Mouse (Mus musculus) limb, embryonic 13.5 days (tissue): ENCODE results near the gene Rflna. TPM values are rescaled to one million over a fixed set of nuclear protein-coding genes. Genes with fewer than 3 reads are reported as not detected.

ENCODE experiments used
- ATAC-seq: fragments of 200-750 bp; cut with Nextera tagmentation; 2 replicates; pipeline ENCODE4 v1.8.0; 2017; ENCODE audit warnings: low read depth, moderate number of reproducible peaks, moderate TSS enrichment; ENCODE audit not compliant: low FRiP score
- H3K27ac ChIP-seq: fragments of 300-500 bp; sonication (generic); 2 replicates; pipeline ENCODE4 v1.5.1; 2015; ENCODE audit warnings: inconsistent platforms, mild to moderate bottlenecking, moderate library complexity
- H3K27me3 ChIP-seq: fragments of 300-500 bp; sonication (generic); 2 replicates; pipeline ENCODE4 v1.6.1; 2015; ENCODE audit warnings: mild to moderate bottlenecking, inconsistent platforms
- H3K36me3 ChIP-seq: fragments of 300-500 bp; sonication (generic); 2 replicates; pipeline ENCODE4 v1.6.1; 2015; ENCODE audit warnings: inconsistent platforms, mild to moderate bottlenecking, moderate library complexity
- H3K4me1 ChIP-seq: fragments of 300-500 bp; sonication (generic); 2 replicates; pipeline ENCODE4 v1.6.1; 2015; ENCODE audit warnings: inconsistent platforms
- H3K4me2 ChIP-seq: fragments of 300-500 bp; sonication (generic); replicated peaks from 2 replicates; pipeline ENCODE4 v1.6.1; 2015; ENCODE audit warnings: inconsistent platforms, mild to moderate bottlenecking, moderate library complexity
- H3K4me3 ChIP-seq: fragments of 300-500 bp; sonication (generic); 2 replicates; pipeline ENCODE4 v1.5.1; 2015; ENCODE audit warnings: moderate library complexity, mild to moderate bottlenecking, inconsistent platforms
- H3K9ac ChIP-seq: fragments of 300-500 bp; sonication (generic); 2 replicates; pipeline ENCODE4 v1.6.1; 2015; ENCODE audit warnings: mild to moderate bottlenecking, inconsistent platforms
- H3K9me3 ChIP-seq: fragments of 300-500 bp; sonication (generic); 2 replicates; pipeline ENCODE4 v1.6.1; 2016; ENCODE audit warnings: inconsistent platforms
- WGBS: fragments of 180-500 bp; shearing (Covaris S2); methylation state at CpG from one replicate; pipeline ENCODE4 v1.1.7; 2015; 5-methylcytosine and 5-hydroxymethylcytosine counted together
- polyA plus RNA-seq: library from polyadenylated mRNA; unstranded; fragments of >200 nt; fragmentation: Nextera tagmentation; extraction: Ambion mirVana; gene quantifications from 2 replicates; pipeline ENCODE4 v1.2.1, GENCODE M21; 2015

Gene Rflna
- polyA plus RNA-seq, 1 experiment from 2014 or later: 62.2 TPM

- ATAC-seq: no peak
- H3K36me3 ChIP-seq: peaks cover 100% of the 10 kb centered on the region
- WGBS: 92% methylated on average over 8 of the region's 8 CpGs
- no peak overlapping the region for H3K4me2 ChIP-seq
- no peaks in the 10 kb centered on the region for H3K27me3 ChIP-seq
- no peak overlapping the region for H3K9ac ChIP-seq
- H3K27ac ChIP-seq: no peak overlapping the region; the same call in 1 of the 2 replicates
- no peaks in the 10 kb centered on the region for H3K9me3 ChIP-seq
- peaks cover 10% of the 10 kb centered on the region for H3K4me1 ChIP-seq
- no peak overlapping the region for H3K4me3 ChIP-seq
Measured at GRCm38 (mm10) chr5:125039377-125040027, 36.5 kb downstream of the Rflna start.

GRCm38 (mm10) chr5:125040128-125040584 lies 37.1 kb downstream of the Rflna start:
- no peak overlapping the region for H3K4me3 ChIP-seq
- H3K36me3 ChIP-seq: peaks cover 99% of the 10 kb centered on the region
- ATAC-seq: no peak
- H3K27ac ChIP-seq: no peak overlapping the region; the same call in 1 of the 2 replicates
- H3K4me1 ChIP-seq: peaks cover 10% of the 10 kb centered on the region
- H3K27me3 ChIP-seq: no peaks in the 10 kb centered on the region
- no peaks in the 10 kb centered on the region for H3K9me3 ChIP-seq
- H3K9ac ChIP-seq: no peak overlapping the region
- 46% methylated on average over 5 of the region's 5 CpGs for WGBS
- no peak overlapping the region for H3K4me2 ChIP-seq

- H3K4me2 ChIP-seq: no peak overlapping the region
Measured at GRCm38 (mm10) chr5:125041578-125041977, 38.6 kb downstream of the Rflna start.

GRCm38 (mm10) chr5:125043448-125043847 lies 40.4 kb downstream of the Rflna start:
- 91% methylated on average over 6 of the region's 6 CpGs for WGBS
- H3K27ac ChIP-seq: no peak overlapping the region
- peaks cover 10% of the 10 kb centered on the region for H3K4me1 ChIP-seq
- no peak overlapping the region for H3K4me3 ChIP-seq
- no peak overlapping the region for H3K4me2 ChIP-seq
- H3K9me3 ChIP-seq: no peaks in the 10 kb centered on the region
- no peak for ATAC-seq
- no peaks in the 10 kb centered on the region for H3K27me3 ChIP-seq
- H3K36me3 ChIP-seq: peaks cover 99% of the 10 kb centered on the region
- no peak overlapping the region for H3K9ac ChIP-seq

More at GRCm38 (mm10) chr5:125041578-125041977, 38.6 kb downstream of the Rflna start:
- Histone ChIP-seq H3K4me3 (no peak overlapping the region), H3K27me3 (no peaks in the 10 kb centered on the region), H3K9ac (no peak overlapping the region), H3K36me3 (peaks cover 99% of the 10 kb centered on the region), H3K4me1 (peaks cover 10% of the 10 kb centered on the region), H3K27ac (no peak overlapping the region), H3K9me3 (no peaks in the 10 kb centered on the region)
- WGBS: 90% methylated on average over 9 of the region's 9 CpGs
- no peak for ATAC-seq

GRCm38 (mm10) chr5:125045202-125045601 lies 42.2 kb downstream of the Rflna start:
- Histone ChIP-seq H3K4me3 (no peak overlapping the region), H3K9me3 (no peaks in the 10 kb centered on the region), H3K4me2 (no peak overlapping the region), H3K4me1 (peaks cover 7% of the 10 kb centered on the region), H3K9ac (no peak overlapping the region), H3K36me3 (peaks cover 99% of the 10 kb centered on the region), H3K27me3 (no peaks in the 10 kb centered on the region), H3K27ac (no peak overlapping the region)
- ATAC-seq: no peak
- WGBS: 77% methylated on average over 5 of the region's 5 CpGs

GRCm38 (mm10) chr5:125046436-125046835 lies 43.4 kb downstream of the Rflna start:
- no peak overlapping the region for H3K4me3 ChIP-seq
- no peaks in the 10 kb centered on the region for H3K27me3 ChIP-seq
- 81% methylated on average over 5 of the region's 5 CpGs for WGBS
- no peak overlapping the region for H3K27ac ChIP-seq
- ATAC-seq: no peak
- no peak overlapping the region for H3K9ac ChIP-seq
- no peak overlapping the region for H3K4me2 ChIP-seq
- peaks cover 97% of the 10 kb centered on the region for H3K36me3 ChIP-seq
- H3K9me3 ChIP-seq: no peaks in the 10 kb centered on the region
- H3K4me1 ChIP-seq: no peaks in the 10 kb centered on the region

GRCm38 (mm10) chr5:125049481-125049880 lies 46.5 kb downstream of the Rflna start:
- Histone ChIP-seq H3K27me3 (no peaks in the 10 kb centered on the region), H3K9me3 (no peaks in the 10 kb centered on the region), H3K4me3 (no peak overlapping the region), H3K9ac (no peak overlapping the region), H3K4me2 (no peak overlapping the region), H3K36me3 (peaks cover 97% of the 10 kb centered on the region), H3K27ac (no peak overlapping the region), H3K4me1 (0 out of 2 replicates have a peak, but pooled peaks cover 11% of the 10 kb centered on the region)
- WGBS: 88% methylated on average over 4 of the region's 4 CpGs
- ATAC-seq: no peak

GRCm38 (mm10) chr5:125052237-125052602 lies 49.2 kb downstream of the Rflna start:
- ATAC-seq: no peak

GRCm38 (mm10) chr5:125052603-125053488 lies 49.8 kb downstream of the Rflna start:
- peak overlapping the region; percentile 31 for H3K9ac ChIP-seq
- peaks cover 43% of the 10 kb centered on the region for H3K4me1 ChIP-seq
- H3K4me3 ChIP-seq: no peak overlapping the region
- no peaks in the 10 kb centered on the region for H3K9me3 ChIP-seq
- 59% methylated on average over 23 of the region's 23 CpGs for WGBS
- no peak for ATAC-seq
- H3K27me3 ChIP-seq: no peaks in the 10 kb centered on the region
- H3K36me3 ChIP-seq: peaks cover 78% of the 10 kb centered on the region
- no peak overlapping the region for H3K4me2 ChIP-seq
- 0 out of 2 replicates have a peak overlapping the region, but pooled peaks have one; percentile 15 for H3K27ac ChIP-seq

More at GRCm38 (mm10) chr5:125052237-125052602, 49.2 kb downstream of the Rflna start:
- peaks cover 84% of the 10 kb centered on the region for H3K36me3 ChIP-seq
- peak overlapping the region; percentile 25; the same call in 1 of the 2 replicates for H3K9ac ChIP-seq
- no peak overlapping the region for H3K4me3 ChIP-seq
- H3K9me3 ChIP-seq: no peaks in the 10 kb centered on the region
- no peak overlapping the region for H3K4me2 ChIP-seq
- H3K27ac ChIP-seq: 0 out of 2 replicates have a peak overlapping the region, but pooled peaks have one; percentile 15
- H3K4me1 ChIP-seq: peaks cover 37% of the 10 kb centered on the region
- no peaks in the 10 kb centered on the region for H3K27me3 ChIP-seq
- 79% methylated on average over 10 of the region's 10 CpGs for WGBS

- H3K4me2 ChIP-seq: no peak overlapping the region
- no peak overlapping the region for H3K27ac ChIP-seq
- H3K27me3 ChIP-seq: no peaks in the 10 kb centered on the region
- ATAC-seq: no peak
- 91% methylated on average over 7 of the region's 7 CpGs for WGBS
- H3K4me1 ChIP-seq: peaks cover 51% of the 10 kb centered on the region
- no peak overlapping the region for H3K9ac ChIP-seq
- no peak overlapping the region for H3K4me3 ChIP-seq
- peaks cover 69% of the 10 kb centered on the region for H3K36me3 ChIP-seq
- H3K9me3 ChIP-seq: no peaks in the 10 kb centered on the region
Measured at GRCm38 (mm10) chr5:125053661-125054060, 50.6 kb downstream of the Rflna start.

GRCm38 (mm10) chr5:125055901-125056300 lies 52.9 kb downstream of the Rflna start:
- Histone ChIP-seq H3K4me3 (peak overlapping the region; percentile 32; the same call in 1 of the 2 replicates), H3K4me1 (peaks cover 72% of the 10 kb centered on the region), H3K27me3 (no peaks in the 10 kb centered on the region), H3K4me2 (peak overlapping the region; percentile 65), H3K9ac (peak overlapping the region; percentile 64; the same call in 1 of the 2 replicates), H3K9me3 (no peaks in the 10 kb centered on the region), H3K36me3 (peaks cover 54% of the 10 kb centered on the region), H3K27ac (peak overlapping the region; percentile 66; the same call in 1 of the 2 replicates)
- 25% methylated on average over 8 of the region's 8 CpGs for WGBS
- ATAC-seq: no peak

- peak overlapping the region; percentile 65 for H3K4me2 ChIP-seq
- H3K9ac ChIP-seq: peak overlapping the region; percentile 64; the same call in 1 of the 2 replicates
- peaks cover 54% of the 10 kb centered on the region for H3K36me3 ChIP-seq
- 13% methylated on average over 6 of the region's 6 CpGs for WGBS
- no peaks in the 10 kb centered on the region for H3K27me3 ChIP-seq
- peaks cover 72% of the 10 kb centered on the region for H3K4me1 ChIP-seq
- H3K9me3 ChIP-seq: no peaks in the 10 kb centered on the region
- H3K27ac ChIP-seq: peak overlapping the region; percentile 66; the same call in 1 of the 2 replicates
- peak overlapping the region; percentile 32 for H3K4me3 ChIP-seq
- no peak for ATAC-seq
Measured at GRCm38 (mm10) chr5:125056331-125056695, 53.3 kb downstream of the Rflna start.
